Mouse (Mus musculus) limb, embryonic 10.5 days (tissue): Measurements from ENCODE around the gene Carhsp1. TPM values are rescaled to one million over a fixed set of nuclear protein-coding genes. Genes with fewer than 3 reads are reported as not detected.
A peak's percentile ranks its signal among the peaks of the same experiment; 100 is the strongest.

Source experiments
- DNase-seq: peaks from one replicate; pipeline ENCODE4 v3.0.0-alpha.2; 2017; ENCODE audit warnings: low spot score
- H3K27ac ChIP-seq: fragments of 300-500 bp; sonication (generic); 2 replicates; pipeline ENCODE4 v1.5.1; 2016; ENCODE audit warnings: mild to moderate bottlenecking
- H3K27me3 ChIP-seq: fragments of 300-500 bp; sonication (generic); 2 replicates; pipeline ENCODE4 v1.6.1; 2016; ENCODE audit warnings: low read depth, mild to moderate bottlenecking; ENCODE audit not compliant: poor library complexity, severe bottlenecking
- H3K36me3 ChIP-seq: fragments of 300-500 bp; sonication (generic); 2 replicates; pipeline ENCODE4 v1.6.1; 2016; ENCODE audit warnings: mild to moderate bottlenecking, moderate library complexity
- H3K4me1 ChIP-seq: fragments of 300-500 bp; sonication (generic); 2 replicates; pipeline ENCODE4 v1.6.1; 2016
- H3K4me3 ChIP-seq: fragments of 300-500 bp; sonication (generic); 2 replicates; pipeline ENCODE4 v1.5.1; 2016; ENCODE audit warnings: mild to moderate bottlenecking, moderate library complexity
- H3K9me3 ChIP-seq: fragments of 300-500 bp; sonication (generic); replicated peaks from 2 replicates; pipeline ENCODE4 v1.6.1; 2016; ENCODE audit warnings: mild to moderate bottlenecking
- WGBS: fragments of 180-500 bp; shearing (Covaris S2); methylation state at CpG from one replicate; pipeline ENCODE4 v1.1.7; 2016; 5-methylcytosine and 5-hydroxymethylcytosine counted together
- polyA plus RNA-seq: library from polyadenylated mRNA; unstranded; fragments of >200 nt; fragmentation: Nextera tagmentation; extraction: Ambion mirVana; gene quantifications from 2 replicates; pipeline ENCODE4 v1.2.1, GENCODE M21; 2016

Carhsp1 gene
- polyA plus RNA-seq, 1 experiment from 2014 or later, result 166 TPM

- WGBS, result under 1% methylated on average over 18 of the region's 18 CpGs
- Histone ChIP-seq H3K27me3 (peaks cover 15% of the 10 kb centered on the region), H3K36me3 (peaks cover 17% of the 10 kb centered on the region), H3K9me3 (no peaks in the 10 kb centered on the region), H3K4me3 (peak overlapping the region; percentile 70), H3K27ac (peak overlapping the region; percentile 89), H3K4me1 (peaks cover 47% of the 10 kb centered on the region)
- DNase-seq, result no peak
Measured at GRCm38 (mm10) chr16:8672350-8672687, 364 bp upstream of the Carhsp1 start.

GRCm38 (mm10) chr16:8670041-8671035, 1.6 kb downstream of the Carhsp1 start:
- peaks cover 15% of the 10 kb centered on the region for H3K27me3 ChIP-seq
- peaks cover 34% of the 10 kb centered on the region for H3K36me3 ChIP-seq
- 11% methylated on average over 14 of the region's 15 CpGs for WGBS
- H3K4me1 ChIP-seq, result peaks cover 57% of the 10 kb centered on the region
- DNase-seq, result peak; percentile 55
- H3K4me3 ChIP-seq, result peak overlapping the region; percentile 70
- H3K27ac ChIP-seq, result peak overlapping the region; percentile 89
- H3K9me3 ChIP-seq, result no peaks in the 10 kb centered on the region

- Histone ChIP-seq H3K27ac (peak overlapping the region; percentile 89), H3K9me3 (no peaks in the 10 kb centered on the region), H3K36me3 (peaks cover 41% of the 10 kb centered on the region), H3K4me3 (peak overlapping the region; percentile 70), H3K27me3 (peaks cover 15% of the 10 kb centered on the region), H3K4me1 (peaks cover 57% of the 10 kb centered on the region)
- 71% methylated on average over 5 of the region's 5 CpGs for WGBS
- DNase-seq, result no peak
Measured at GRCm38 (mm10) chr16:8669432-8669831, 2.5 kb downstream of the Carhsp1 start.

GRCm38 (mm10) chr16:8668386-8668785, 3.6 kb downstream of the Carhsp1 start:
- no peak overlapping the region for H3K27ac ChIP-seq
- DNase-seq, result no peak
- H3K4me3 ChIP-seq, result no peak overlapping the region
- peaks cover 52% of the 10 kb centered on the region for H3K36me3 ChIP-seq
- no peaks in the 10 kb centered on the region for H3K9me3 ChIP-seq
- peaks cover 8% of the 10 kb centered on the region for H3K27me3 ChIP-seq
- H3K4me1 ChIP-seq, result peaks cover 54% of the 10 kb centered on the region
- WGBS, result 76% methylated on average over 2 of the region's 2 CpGs

GRCm38 (mm10) chr16:8667814-8668213, 4.1 kb downstream of the Carhsp1 start:
- Histone ChIP-seq H3K27ac (peak overlapping the region; percentile 40; the same call in 1 of the 2 replicates), H3K9me3 (no peaks in the 10 kb centered on the region), H3K4me3 (no peak overlapping the region), H3K36me3 (peaks cover 57% of the 10 kb centered on the region), H3K4me1 (peaks cover 54% of the 10 kb centered on the region), H3K27me3 (peaks cover 2% of the 10 kb centered on the region)
- WGBS, result 88% methylated on average over 4 of the region's 4 CpGs
- no peak for DNase-seq

DNA sequence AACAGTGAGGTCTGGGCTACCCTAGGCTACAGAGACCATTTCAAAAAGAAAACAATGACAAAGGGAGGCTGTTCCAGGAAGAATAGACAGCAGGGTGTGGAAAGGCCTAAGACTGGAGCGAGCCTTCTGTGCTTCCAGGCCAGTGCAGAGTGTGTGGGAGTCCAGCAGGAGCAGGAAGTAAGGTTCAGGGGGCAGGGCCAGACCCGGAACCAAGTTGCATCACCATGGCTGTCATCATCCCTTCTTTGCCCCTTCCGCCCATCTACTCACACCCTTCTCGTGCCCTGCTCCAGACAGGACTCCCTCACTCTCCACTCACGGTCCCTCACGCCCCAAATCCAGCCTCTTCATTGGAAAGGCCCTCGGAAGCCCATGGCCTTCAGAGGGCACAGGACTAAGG, 4.7 kb downstream of the Carhsp1 start:
- 89% methylated on average over 7 of the region's 7 CpGs for WGBS
- Histone ChIP-seq H3K4me1 (peaks cover 54% of the 10 kb centered on the region), H3K4me3 (no peak overlapping the region), H3K27me3 (no peaks in the 10 kb centered on the region), H3K36me3 (peaks cover 63% of the 10 kb centered on the region), H3K27ac (peak overlapping the region; percentile 40; the same call in 1 of the 2 replicates), H3K9me3 (no peaks in the 10 kb centered on the region)
- no peak for DNase-seq

DNA sequence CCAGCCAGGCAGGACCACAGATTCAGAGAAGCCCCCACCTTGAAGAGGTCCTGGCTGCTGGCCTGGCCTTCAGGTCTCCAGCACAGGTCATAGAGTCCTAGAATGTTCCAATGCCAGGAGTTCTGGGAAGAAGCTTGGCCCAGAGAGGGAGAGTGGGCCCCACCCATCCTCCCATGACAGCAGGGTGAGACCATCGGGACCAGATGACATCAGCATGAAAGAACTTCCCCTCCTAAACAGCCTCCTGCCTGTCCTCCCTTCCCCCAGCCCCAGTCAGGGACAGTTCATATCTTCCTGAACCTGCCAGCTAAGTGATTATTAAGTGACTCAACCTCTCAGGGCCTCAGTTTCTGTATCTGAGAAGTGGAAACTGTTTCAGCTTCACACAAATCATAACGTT, 5.5 kb downstream of the Carhsp1 start:
- Histone ChIP-seq H3K9me3 (no peaks in the 10 kb centered on the region), H3K4me1 (peaks cover 51% of the 10 kb centered on the region), H3K4me3 (no peak overlapping the region), H3K27me3 (no peaks in the 10 kb centered on the region), H3K27ac (peak overlapping the region; percentile 30; the same call in 1 of the 2 replicates), H3K36me3 (peaks cover 71% of the 10 kb centered on the region)
- no peak for DNase-seq
- 66% methylated on average over 2 of the region's 2 CpGs for WGBS

DNA sequence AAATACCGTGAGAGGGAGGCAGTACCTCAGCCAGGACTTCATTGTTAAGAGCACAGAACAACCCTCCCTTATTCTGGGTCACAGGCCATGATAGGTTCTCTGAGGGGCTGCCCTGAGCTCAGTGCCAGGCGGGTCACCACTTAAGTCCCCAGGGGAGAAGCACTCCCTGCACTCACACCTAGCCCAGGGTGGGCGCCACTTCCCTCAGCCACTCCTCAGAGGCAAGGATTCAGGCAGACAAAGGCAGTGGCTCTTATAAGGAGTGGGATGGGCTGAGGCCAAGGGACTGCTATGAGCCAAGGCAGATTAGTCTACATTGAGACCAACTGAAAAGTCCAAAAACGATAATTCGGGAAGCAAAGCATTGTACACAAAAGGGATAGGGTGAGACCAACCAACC, 6.6 kb downstream of the Carhsp1 start:
- Histone ChIP-seq H3K4me3 (no peak overlapping the region), H3K27ac (0 out of 2 replicates have a peak overlapping the region, but pooled peaks have one; percentile 30), H3K4me1 (peaks cover 40% of the 10 kb centered on the region), H3K27me3 (no peaks in the 10 kb centered on the region), H3K9me3 (no peaks in the 10 kb centered on the region), H3K36me3 (peaks cover 81% of the 10 kb centered on the region)
- DNase-seq, result no peak
- 86% methylated on average over 5 of the region's 5 CpGs for WGBS

- Histone ChIP-seq H3K9me3 (no peaks in the 10 kb centered on the region), H3K4me3 (no peak overlapping the region), H3K36me3 (peaks cover 92% of the 10 kb centered on the region), H3K4me1 (peaks cover 25% of the 10 kb centered on the region), H3K27ac (no peak overlapping the region), H3K27me3 (no peaks in the 10 kb centered on the region)
- 93% methylated on average over 24 of the region's 24 CpGs for WGBS
- no peak for DNase-seq
Measured at GRCm38 (mm10) chr16:8663606-8664539, 8.1 kb downstream of the Carhsp1 start.

GRCm38 (mm10) chr16:8663022-8663421, 8.9 kb downstream of the Carhsp1 start:
- Histone ChIP-seq H3K27me3 (no peaks in the 10 kb centered on the region), H3K36me3 (peaks cover 94% of the 10 kb centered on the region), H3K27ac (no peak overlapping the region), H3K4me1 (peaks cover 18% of the 10 kb centered on the region), H3K9me3 (no peaks in the 10 kb centered on the region), H3K4me3 (no peak overlapping the region)
- DNase-seq, result no peak
- 62% methylated on average over 2 of the region's 2 CpGs for WGBS

GRCm38 (mm10) chr16:8658764-8659163, 13.2 kb downstream of the Carhsp1 start:
- Histone ChIP-seq H3K27me3 (no peaks in the 10 kb centered on the region), H3K4me3 (no peak overlapping the region), H3K4me1 (no peaks in the 10 kb centered on the region), H3K27ac (no peak overlapping the region), H3K9me3 (no peaks in the 10 kb centered on the region), H3K36me3 (peaks cover 97% of the 10 kb centered on the region)
- WGBS, result 96% methylated on average over 4 of the region's 4 CpGs
- DNase-seq, result no peak

DNA sequence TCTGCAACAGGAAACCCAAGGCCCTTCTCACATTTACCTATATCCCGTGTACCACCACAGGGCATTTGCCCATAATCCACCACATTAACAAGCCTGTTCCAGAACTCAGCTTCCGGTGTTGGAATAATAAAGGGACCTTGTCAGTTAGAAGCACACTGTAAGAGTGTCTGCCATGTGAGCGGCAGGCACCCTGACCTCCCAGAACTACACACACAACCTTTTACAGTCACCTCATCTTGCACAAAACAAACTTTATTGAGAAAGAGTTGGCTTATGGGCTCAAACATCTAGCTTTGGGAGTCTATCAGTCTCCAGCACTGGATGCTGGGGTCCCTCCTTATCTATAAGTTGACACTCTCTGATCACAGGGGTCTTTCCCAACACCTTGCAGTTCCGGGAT, 13.6 kb downstream of the Carhsp1 start:
- DNase-seq, result no peak
- no peaks in the 10 kb centered on the region for H3K9me3 ChIP-seq
- WGBS, result 85% methylated on average over 4 of the region's 4 CpGs
- no peak overlapping the region for H3K4me3 ChIP-seq
- H3K27ac ChIP-seq, result no peak overlapping the region
- no peaks in the 10 kb centered on the region for H3K4me1 ChIP-seq
- no peaks in the 10 kb centered on the region for H3K27me3 ChIP-seq
- peaks cover 96% of the 10 kb centered on the region for H3K36me3 ChIP-seq
